ENCODE assay signal across 1 mouse cellular context in the genomic region with DNA sequence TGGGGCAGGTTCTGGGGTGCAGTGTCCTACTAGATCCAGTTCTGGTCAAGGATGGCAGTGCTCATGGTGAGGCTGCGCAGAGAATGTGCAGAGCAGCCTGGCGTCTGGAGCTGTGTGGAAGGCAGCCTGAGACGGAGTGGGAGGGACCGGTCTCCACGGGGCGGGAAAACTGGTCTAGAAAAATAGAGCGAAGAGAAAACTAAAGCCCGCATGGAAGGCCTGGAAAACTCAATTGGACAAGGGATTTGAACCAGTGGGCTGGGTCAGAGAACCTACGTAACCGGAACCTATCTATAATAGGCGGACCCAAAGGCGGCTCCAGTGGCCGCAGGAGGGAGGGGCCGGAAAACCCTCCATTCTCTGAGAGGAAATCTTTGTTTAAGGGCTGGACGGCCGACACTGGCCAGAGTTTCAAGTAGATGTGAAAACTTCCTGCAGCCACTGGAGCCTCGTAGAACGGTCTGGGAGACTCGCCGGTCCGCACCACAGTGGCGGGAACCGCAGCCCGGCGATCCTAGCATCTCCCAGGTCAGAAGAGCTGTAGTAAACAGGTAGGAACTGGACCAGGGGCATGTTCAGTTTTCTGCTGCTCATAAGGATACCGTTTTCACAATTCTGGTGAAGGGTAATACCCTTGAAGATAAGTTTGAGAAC.
TF ChIP-seq lines count a peak whose summit lies in the region.

A gene (plus strand): TSS at position 399 of the 654 bp plus-strand sequence.

TF ChIP-seq in CH12.LX, 34 proteins besides CTCF, POLR2A, EP300 and RAD21 (continued from another document):
- TF ChIP-seq CHD1 (IDR thresholded peaks at IDR 0.05; ENCODE audit: low read depth, low read length) (no peak), TBP (conservative IDR thresholded peaks at IDR 0.05; ENCODE audit: low read depth, low read length) (0 out of 2 replicates have a peak, but pooled peaks have one; percentile 30), ZKSCAN1 (IDR thresholded peaks at IDR 0.05; ENCODE audit: borderline replicate concordance, low read depth, low read length) (no peak), NELFE (IDR thresholded peaks at IDR 0.05; ENCODE audit: low read depth, low read length) (peak; percentile 58)
TF ChIP-seq in CH12.LX: peak in this region for 8.
